Mouse (Mus musculus): ENCODE measurements at regions not wholly inside any gene's neighbourhood (a gene's known extent, or its start where the extent isn't known, plus 50 kb on each side); places are given as distances from the start of the nearest gene placed in this dataset.
"Not testable (repeated sequence)": the region's sequence is repeated elsewhere in the genome, so short reads cannot be mapped to it uniquely, and the experiment has no call there.

GRCm38 (mm10) chr5:26622116-26622515 lies 194.9 kb upstream of the Dpp6 start:
- H3K27ac ChIP-seq (replicated peaks; ENCODE audit: low read depth, low read length): no peak overlapping the region
- ATAC-seq (ENCODE audit: low FRiP score, low read depth) (no peak), DNase-seq (ENCODE audit: low spot score) (no peak)
- TF ChIP-seq POLR2A (IDR thresholded peaks at IDR 0.05; ENCODE audit: borderline replicate concordance, extremely low read depth, insufficient read depth, insufficient read length): no peak
- H3K27me3 ChIP-seq (ENCODE audit: control insufficient read depth, insufficient read depth, low read length): no peaks in the 10 kb centered on the region
- H3K36me3 ChIP-seq (ENCODE audit: control insufficient read depth, insufficient read depth, low read length): no peaks in the 10 kb centered on the region
- no peaks in the 10 kb centered on the region for H3K9me3 ChIP-seq (ENCODE audit: control insufficient read depth, low read length)
- no peak overlapping the region for H3K9ac ChIP-seq (ENCODE audit: low read depth, low read length, severe bottlenecking)
- no peaks in the 10 kb centered on the region for H3K4me1 ChIP-seq (ENCODE audit: control insufficient read depth, insufficient read depth, low read length)
- no peak overlapping the region for H3K4me3 ChIP-seq (replicated peaks; ENCODE audit: low read length)
- 6% methylated on average over 2 of the region's 2 CpGs for WGBS
- no peak overlapping the region for H3K4me2 ChIP-seq (replicated peaks; ENCODE audit: low read depth, low read length, severe bottlenecking)

DNA sequence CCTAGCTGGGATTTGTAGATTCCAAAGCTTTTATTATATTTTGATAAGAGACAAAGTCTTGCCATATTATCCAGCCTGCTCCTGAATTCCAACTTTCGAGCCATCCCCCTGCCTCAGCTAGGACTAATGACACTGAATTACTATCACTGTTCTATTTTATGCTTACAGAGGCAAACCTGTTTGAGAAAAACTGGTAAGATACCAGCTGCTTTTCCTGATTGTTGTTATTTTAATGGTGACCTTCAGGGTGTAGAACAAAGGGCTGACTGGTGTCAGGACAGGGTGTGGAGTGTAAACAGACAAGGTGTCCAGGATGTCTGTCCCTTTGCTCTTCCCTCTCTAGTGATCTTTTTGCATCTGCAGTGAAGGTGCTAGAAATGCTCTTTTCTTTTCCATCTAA lies 145.5 kb upstream of the Dpp6 start:
- no peaks in the 10 kb centered on the region for H3K27me3 ChIP-seq (ENCODE audit: control insufficient read depth, insufficient read depth, low read length)
- H3K4me1 ChIP-seq (ENCODE audit: control insufficient read depth, insufficient read depth, low read length): no peaks in the 10 kb centered on the region
- H3K4me3 ChIP-seq (replicated peaks; ENCODE audit: low read length): no peak overlapping the region
- no peak overlapping the region for H3K27ac ChIP-seq (replicated peaks; ENCODE audit: low read depth, low read length)
- no peaks in the 10 kb centered on the region for H3K36me3 ChIP-seq (ENCODE audit: control insufficient read depth, insufficient read depth, low read length)
- no peak for ATAC-seq (ENCODE audit: low FRiP score, low read depth)
- no peak for DNase-seq (ENCODE audit: low spot score)
- TF ChIP-seq POLR2A (IDR thresholded peaks at IDR 0.05; ENCODE audit: borderline replicate concordance, extremely low read depth, insufficient read depth, insufficient read length): no peak
- H3K9ac ChIP-seq (ENCODE audit: low read depth, low read length, severe bottlenecking): no peak overlapping the region
- WGBS: 55% methylated on average over 1 of the region's 1 CpGs
- H3K4me2 ChIP-seq (replicated peaks; ENCODE audit: low read depth, low read length, severe bottlenecking): no peak overlapping the region
- no peaks in the 10 kb centered on the region for H3K9me3 ChIP-seq (ENCODE audit: control insufficient read depth, low read length)

- no peak overlapping the region for H3K9ac ChIP-seq (ENCODE audit: low read depth, low read length, severe bottlenecking)
- no peaks in the 10 kb centered on the region for H3K36me3 ChIP-seq (ENCODE audit: control insufficient read depth, insufficient read depth, low read length)
- H3K4me1 ChIP-seq (ENCODE audit: control insufficient read depth, insufficient read depth, low read length): no peaks in the 10 kb centered on the region
- DNase-seq (ENCODE audit: low spot score): no peak
- H3K27me3 ChIP-seq (ENCODE audit: control insufficient read depth, insufficient read depth, low read length): no peaks in the 10 kb centered on the region
- H3K9me3 ChIP-seq (ENCODE audit: control insufficient read depth, low read length): no peaks in the 10 kb centered on the region
- TF ChIP-seq POLR2A (IDR thresholded peaks at IDR 0.05; ENCODE audit: borderline replicate concordance, extremely low read depth, insufficient read depth, insufficient read length): no peak
- no peak overlapping the region for H3K4me3 ChIP-seq (replicated peaks; ENCODE audit: low read length)
- no peak overlapping the region for H3K27ac ChIP-seq (replicated peaks; ENCODE audit: low read depth, low read length)
- WGBS: 69% methylated on average over 3 of the region's 3 CpGs
- no peak for ATAC-seq (ENCODE audit: low FRiP score, low read depth)
- H3K4me2 ChIP-seq (replicated peaks; ENCODE audit: low read depth, low read length, severe bottlenecking): no peak overlapping the region
These were observed 127.2 kb upstream of the Dpp6 start for GRCm38 (mm10) chr5:26689775-26690174.

DNA sequence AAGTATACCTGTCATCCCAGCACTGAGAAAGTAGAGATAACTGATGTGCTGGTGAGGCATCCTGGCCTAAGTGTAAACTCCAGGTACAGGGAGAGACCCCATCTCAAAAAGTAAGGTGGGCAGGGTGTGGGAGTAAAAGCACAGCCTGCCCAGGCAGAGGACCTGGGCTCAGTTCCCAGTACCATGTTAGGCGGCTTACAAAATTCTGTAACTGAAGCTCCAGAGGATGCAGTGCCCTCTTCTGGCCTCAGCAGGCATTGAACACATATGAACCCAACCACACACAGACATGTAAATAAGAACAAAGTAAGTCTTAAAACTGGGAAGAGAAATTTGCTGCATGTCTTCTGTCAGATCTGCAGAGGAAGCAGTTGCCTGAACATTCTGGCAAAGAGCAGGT lies 125.9 kb upstream of the Dpp6 start:
- Histone ChIP-seq H3K4me2 (replicated peaks; ENCODE audit: low read depth, low read length, severe bottlenecking) (no peak overlapping the region), H3K4me1 (ENCODE audit: control insufficient read depth, insufficient read depth, low read length) (no peaks in the 10 kb centered on the region), H3K27me3 (ENCODE audit: control insufficient read depth, insufficient read depth, low read length) (no peaks in the 10 kb centered on the region), H3K9me3 (ENCODE audit: control insufficient read depth, low read length) (no peaks in the 10 kb centered on the region), H3K27ac (replicated peaks; ENCODE audit: low read depth, low read length) (no peak overlapping the region), H3K4me3 (replicated peaks; ENCODE audit: low read length) (no peak overlapping the region), H3K36me3 (ENCODE audit: control insufficient read depth, insufficient read depth, low read length) (no peaks in the 10 kb centered on the region), H3K9ac (ENCODE audit: low read depth, low read length, severe bottlenecking) (no peak overlapping the region)
- no peak for DNase-seq (ENCODE audit: low spot score)
- WGBS: 92% methylated on average over 1 of the region's 1 CpGs
- ATAC-seq (ENCODE audit: low FRiP score, low read depth): no peak
- TF ChIP-seq POLR2A (IDR thresholded peaks at IDR 0.05; ENCODE audit: borderline replicate concordance, extremely low read depth, insufficient read depth, insufficient read length): no peak

DNA sequence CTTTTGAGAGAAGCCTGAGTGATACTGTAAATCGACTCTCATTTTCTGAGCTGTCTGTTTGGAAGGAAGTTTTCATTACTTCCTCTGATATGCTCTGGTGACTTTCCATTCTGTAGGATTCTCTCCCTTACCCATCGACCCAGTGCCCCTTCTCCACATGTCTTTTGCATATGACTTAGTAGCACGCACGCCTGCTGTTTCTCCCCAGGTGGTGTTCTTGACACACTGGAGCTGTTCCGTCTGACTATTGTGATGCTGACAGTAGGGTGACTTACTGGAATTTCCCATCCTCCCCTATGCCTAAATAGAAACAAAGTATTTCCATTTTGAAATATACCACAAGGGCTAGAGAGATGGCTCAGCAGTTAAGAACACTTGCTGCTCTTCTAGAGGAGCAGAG lies 125.0 kb upstream of the Dpp6 start:
- no peak for ATAC-seq (ENCODE audit: low FRiP score, low read depth)
- 50% methylated on average over 5 of the region's 5 CpGs for WGBS

DNA sequence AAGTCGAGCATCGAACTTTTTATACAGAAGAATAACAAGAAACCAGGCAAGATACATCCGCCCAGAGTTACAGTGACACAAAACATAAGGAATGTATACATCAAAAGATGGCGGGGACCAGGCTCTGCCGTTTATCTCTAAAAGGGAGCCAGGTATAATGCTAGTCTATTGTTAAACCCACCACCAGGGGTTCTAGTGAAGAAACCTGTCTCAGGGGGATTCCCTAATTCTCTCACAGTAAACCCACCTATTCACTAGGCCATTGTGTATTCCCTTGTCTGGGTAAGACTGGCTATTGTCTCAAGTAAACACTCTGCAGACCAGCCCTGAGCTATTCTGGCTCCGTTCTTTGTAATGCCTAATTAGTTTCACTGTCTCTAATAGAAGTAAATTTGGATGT lies 113.4 kb upstream of the Dpp6 start:
- not testable (repeated sequence) for H3K9me3 ChIP-seq (ENCODE audit: control insufficient read depth, low read length); H3K9ac ChIP-seq (ENCODE audit: low read depth, low read length, severe bottlenecking)

More for the DNA sequence above, 125.0 kb upstream of the Dpp6 start:
- no peak for DNase-seq (ENCODE audit: low spot score)
- Histone ChIP-seq H3K4me2 (replicated peaks; ENCODE audit: low read depth, low read length, severe bottlenecking) (no peak overlapping the region), H3K4me3 (replicated peaks; ENCODE audit: low read length) (no peak overlapping the region), H3K27ac (replicated peaks; ENCODE audit: low read depth, low read length) (no peak overlapping the region), H3K27me3 (ENCODE audit: control insufficient read depth, insufficient read depth, low read length) (no peaks in the 10 kb centered on the region), H3K9me3 (ENCODE audit: control insufficient read depth, low read length) (no peaks in the 10 kb centered on the region), H3K36me3 (ENCODE audit: control insufficient read depth, insufficient read depth, low read length) (no peaks in the 10 kb centered on the region), H3K9ac (ENCODE audit: low read depth, low read length, severe bottlenecking) (no peak overlapping the region), H3K4me1 (ENCODE audit: control insufficient read depth, insufficient read depth, low read length) (no peaks in the 10 kb centered on the region)
- TF ChIP-seq POLR2A (IDR thresholded peaks at IDR 0.05; ENCODE audit: borderline replicate concordance, extremely low read depth, insufficient read depth, insufficient read length): no peak

More for the DNA sequence above, 113.4 kb upstream of the Dpp6 start:
- not testable (repeated sequence) for H3K4me1 ChIP-seq (ENCODE audit: control insufficient read depth, insufficient read depth, low read length); H3K27me3 ChIP-seq (ENCODE audit: control insufficient read depth, insufficient read depth, low read length); DNase-seq (ENCODE audit: low spot score); H3K27ac ChIP-seq (replicated peaks; ENCODE audit: low read depth, low read length); H3K4me2 ChIP-seq (replicated peaks; ENCODE audit: low read depth, low read length, severe bottlenecking); H3K4me3 ChIP-seq (replicated peaks; ENCODE audit: low read length); H3K36me3 ChIP-seq (ENCODE audit: control insufficient read depth, insufficient read depth, low read length); ATAC-seq (ENCODE audit: low FRiP score, low read depth)
- WGBS: 80% methylated on average over 6 of the region's 6 CpGs
